Mouse (Mus musculus) olfactory bulb, adult 2 months (tissue): ENCODE results near the gene Ola1.

Source experiments
- CTCF ChIP-seq: fragments of 200-500 bp; IDR thresholded peaks from 2 replicates; pipeline ENCODE4 v1.5.1; 2012; ENCODE audit warnings: low read depth, mild to moderate bottlenecking, low read length, moderate library complexity; ENCODE audit not compliant: insufficient read depth
- POLR2A ChIP-seq: fragments of 200-500 bp; IDR thresholded peaks from 2 replicates; pipeline ENCODE4 v1.6.1; 2012; ENCODE audit warnings: mild to moderate bottlenecking, low read depth, low read length, moderate library complexity; ENCODE audit not compliant: insufficient read depth

- TF ChIP-seq CTCF (no peak), POLR2A (no peak)
These were observed 154.7 kb downstream of the Ola1 start for GRCm38 (mm10) chr2:73063911-73064619.
